Mouse (Mus musculus): ENCODE results near the gene Pou4f2.

Pou4f2 gene

GRCm38 (mm10) chr8:78436071-78436651 lies at the start of gene Pou4f2:
Gene Pou4f2 (minus strand): TSS chr8:78436645.
- DNase-seq (ENCODE audit: low read depth, low spot score), result peak; percentile 67

GRCm38 (mm10) chr8:78477051-78477829 lies 40.8 kb upstream of the Pou4f2 start:
- DNase-seq (ENCODE audit: low read depth, low spot score), result peak; percentile 40

GRCm38 (mm10) chr8:78467889-78468288 lies 31.4 kb upstream of the Pou4f2 start:
- DNase-seq (ENCODE audit: low read depth, low spot score), result peak; percentile 62

- DNase-seq (ENCODE audit: low read depth, low spot score), result no peak
These were observed 27.5 kb upstream of the Pou4f2 start for GRCm38 (mm10) chr8:78463941-78464340.

- no peak for DNase-seq (ENCODE audit: low read depth, low spot score)
These were observed 20.0 kb upstream of the Pou4f2 start for GRCm38 (mm10) chr8:78456441-78456840.

- DNase-seq (ENCODE audit: low read depth, low spot score), result no peak
These were observed 6.3 kb upstream of the Pou4f2 start for GRCm38 (mm10) chr8:78442781-78443180.

- peak; percentile 61 for DNase-seq (ENCODE audit: low read depth, low spot score)
These were observed 1.7 kb upstream of the Pou4f2 start for GRCm38 (mm10) chr8:78438121-78438520.

- no peak for DNase-seq (ENCODE audit: low read depth, low spot score)
These were observed 948 bp upstream of the Pou4f2 start for GRCm38 (mm10) chr8:78437140-78438045.

GRCm38 (mm10) chr8:78436661-78437060 lies 216 bp upstream of the Pou4f2 start:
- no peak for DNase-seq (ENCODE audit: low read depth, low spot score)

GRCm38 (mm10) chr8:78435624-78435960 lies 853 bp downstream of the Pou4f2 start:
- DNase-seq (ENCODE audit: low read depth, low spot score), result no peak

GRCm38 (mm10) chr8:78434823-78435623 lies 1.4 kb downstream of the Pou4f2 start:
- no peak for DNase-seq (ENCODE audit: low read depth, low spot score)

- DNase-seq (ENCODE audit: low read depth, low spot score), result no peak
These were observed 2.1 kb downstream of the Pou4f2 start for GRCm38 (mm10) chr8:78434340-78434739.

- DNase-seq (ENCODE audit: low read depth, low spot score), result no peak
These were observed 3.1 kb downstream of the Pou4f2 start for GRCm38 (mm10) chr8:78433318-78433717.

- DNase-seq (ENCODE audit: low read depth, low spot score), result no peak
These were observed 4.0 kb downstream of the Pou4f2 start for GRCm38 (mm10) chr8:78432451-78432850.

GRCm38 (mm10) chr8:78431356-78431755 lies 5.1 kb downstream of the Pou4f2 start:
- DNase-seq (ENCODE audit: low read depth, low spot score), result no peak

GRCm38 (mm10) chr8:78428148-78428547 lies 8.3 kb downstream of the Pou4f2 start:
- no peak for DNase-seq (ENCODE audit: low read depth, low spot score)

- no peak for DNase-seq (ENCODE audit: low read depth, low spot score)
These were observed 8.7 kb downstream of the Pou4f2 start for GRCm38 (mm10) chr8:78427769-78428130.

GRCm38 (mm10) chr8:78426875-78427768 lies 9.3 kb downstream of the Pou4f2 start:
- no peak for DNase-seq (ENCODE audit: low read depth, low spot score)

- no peak for DNase-seq (ENCODE audit: low read depth, low spot score)
These were observed 10.0 kb downstream of the Pou4f2 start for GRCm38 (mm10) chr8:78426455-78426854.

- no peak for DNase-seq (ENCODE audit: low read depth, low spot score)
These were observed 12.5 kb downstream of the Pou4f2 start for GRCm38 (mm10) chr8:78423937-78424336.

- DNase-seq (ENCODE audit: low read depth, low spot score), result no peak
These were observed 16.3 kb downstream of the Pou4f2 start for GRCm38 (mm10) chr8:78420101-78420503.
